Mouse (Mus musculus): ENCODE measurements around the gene Capza2. TPM values are rescaled to one million over a fixed set of nuclear protein-coding genes. Genes with fewer than 3 reads are reported as not detected.

Gene Capza2
- polyA plus RNA-seq (2015; fragmentation: Illumina TruSeq; extraction: RNeasy Lipid Tissue Mini Kit (QIAGEN cat#74804); ENCODE audit: low read depth, low replicate concordance), result 291 TPM

DNA sequence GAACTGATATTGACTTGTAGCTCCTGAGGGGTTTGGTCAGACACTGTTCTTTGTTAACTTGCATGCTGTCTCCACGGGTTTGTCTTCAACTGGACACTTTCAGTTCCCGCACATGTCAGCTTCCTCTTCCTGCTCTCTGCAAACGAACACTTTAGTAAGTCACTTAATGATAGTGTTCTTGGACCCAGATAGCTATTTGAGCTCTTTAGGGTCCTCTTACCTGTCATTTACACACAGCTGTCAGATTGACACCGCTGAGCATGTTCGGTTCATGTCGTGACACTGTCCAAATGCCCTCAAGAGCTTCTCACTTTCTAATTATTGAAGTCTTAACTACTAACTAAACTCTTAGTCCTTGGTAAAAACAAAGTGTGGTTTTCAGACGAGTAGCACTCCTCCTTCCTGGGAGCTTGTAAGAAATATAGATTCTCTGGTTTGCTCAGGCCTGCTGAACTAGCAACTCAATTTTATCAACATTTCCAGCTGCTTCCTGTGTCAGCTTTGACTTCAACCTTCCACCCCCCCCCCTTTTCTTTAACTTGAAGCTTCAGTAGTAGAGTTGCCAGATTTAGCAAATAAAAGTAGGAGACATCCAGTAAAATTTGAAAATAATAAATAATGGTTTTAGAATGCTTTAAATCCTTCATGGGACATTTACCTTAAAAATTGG, at the start of gene Capza2:
Capza2 (plus strand) TSS at position 620 of the 670 bp plus-strand sequence.

DNA sequence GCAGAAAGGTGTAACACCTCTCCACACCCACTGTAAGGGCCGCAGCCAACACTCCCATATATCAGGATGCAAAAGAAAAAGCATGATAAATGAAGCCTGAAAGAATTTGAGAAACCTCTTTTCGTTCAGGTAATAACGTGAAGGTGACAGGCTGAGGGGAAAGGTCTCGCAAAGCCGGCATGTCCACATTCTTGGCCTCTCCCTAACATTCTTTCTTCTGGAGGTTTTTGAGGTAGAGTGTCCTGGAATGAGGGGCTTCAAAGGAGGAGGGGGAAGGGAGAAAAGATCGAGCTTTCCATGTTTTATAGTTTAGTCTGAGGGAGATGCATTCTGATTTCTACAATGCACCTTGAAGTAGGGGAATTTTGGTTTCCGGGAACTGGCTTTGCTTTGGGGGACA, 56.6 kb downstream of the Capza2 start, which contains the start of gene St7:
St7 (plus strand) TSS at position 287 of the 400 bp plus-strand sequence.

Other genes with a start within 250 kb of the Capza2 start
- 2.9 TPM for gene Met, start 172.4 kb upstream of the Capza2 start, polyA plus RNA-seq (2015; fragmentation: Illumina TruSeq; extraction: RNeasy Lipid Tissue Mini Kit (QIAGEN cat#74804); ENCODE audit: low read depth, low replicate concordance)
- gene St7, start 56.7 kb downstream of the Capza2 start, polyA plus RNA-seq (2015; fragmentation: Illumina TruSeq; extraction: RNeasy Lipid Tissue Mini Kit (QIAGEN cat#74804); ENCODE audit: low read depth, low replicate concordance), result 23.8 TPM

Measured in brain, adult 10 weeks (tissue).